Mouse (Mus musculus) mouse embryonic stem cell (cell line): ENCODE data around the gene Pnrc1.

Experiments
- in situ Hi-C, 2 experiments: fragments of 300-500 bp; cut with MboI; formaldehyde crosslinking; loops; 1 replicate in 1 of 2; 3 replicates in 1 of 2; pipeline ENCODE4 v1.14.3; 2019 to 2020; ENCODE audit warnings: low sequenced_read_pairs in 2 of 2, low pct_unique_long_range_greater_than_20kb in 1 of 2, mixed read lengths in 1 of 2; ENCODE audit not compliant: unreplicated experiment in 1 of 2

Gene Pnrc1

DNA sequence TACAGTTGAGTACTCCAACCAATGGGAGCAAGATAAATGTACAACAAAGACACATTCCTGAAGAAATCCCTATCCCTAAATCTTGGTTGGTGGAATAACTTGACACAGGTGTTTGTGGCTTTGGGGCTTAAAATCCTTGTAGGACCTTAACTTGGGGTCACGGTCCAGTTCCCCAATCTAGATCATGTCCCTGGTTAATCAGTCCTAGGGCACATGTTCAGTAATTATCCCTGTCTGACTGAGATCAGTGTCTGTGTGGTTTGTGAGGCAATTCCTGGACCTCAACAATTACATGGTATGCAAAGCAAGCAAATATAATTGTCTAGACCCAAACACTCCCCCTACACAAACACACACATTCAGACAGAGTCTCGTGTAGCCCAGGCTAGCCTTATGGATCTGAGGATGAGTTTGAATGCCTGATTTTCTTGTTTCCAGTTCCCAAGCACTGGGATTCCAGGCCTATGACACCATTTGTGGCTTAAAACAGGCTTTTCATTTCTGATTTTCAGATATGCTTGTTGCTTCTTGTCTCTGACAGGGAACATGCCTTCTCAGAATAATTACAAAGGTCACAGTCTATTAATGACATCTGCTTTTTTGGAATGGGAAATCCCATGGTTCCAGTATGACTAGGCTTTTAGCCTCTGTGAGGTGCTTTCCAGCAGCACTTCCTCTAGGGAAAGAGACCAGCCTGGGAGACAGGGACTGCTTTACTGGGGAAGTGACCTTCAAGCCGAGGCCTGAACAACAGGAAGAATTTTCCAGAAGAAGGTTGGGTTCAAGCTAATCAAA lies 7.9 kb downstream of the Pnrc1 start:
- in situ Hi-C loops = loop anchor here (25.0 kb wide), 3 partner anchors 145 to 695 kb away; partner anchors contain the start of genes Casp8ap2 (in 1 of the 2), Gabrr1 (in 1 of the 2) and Gja10 (in 1 of the 2)

DNA sequence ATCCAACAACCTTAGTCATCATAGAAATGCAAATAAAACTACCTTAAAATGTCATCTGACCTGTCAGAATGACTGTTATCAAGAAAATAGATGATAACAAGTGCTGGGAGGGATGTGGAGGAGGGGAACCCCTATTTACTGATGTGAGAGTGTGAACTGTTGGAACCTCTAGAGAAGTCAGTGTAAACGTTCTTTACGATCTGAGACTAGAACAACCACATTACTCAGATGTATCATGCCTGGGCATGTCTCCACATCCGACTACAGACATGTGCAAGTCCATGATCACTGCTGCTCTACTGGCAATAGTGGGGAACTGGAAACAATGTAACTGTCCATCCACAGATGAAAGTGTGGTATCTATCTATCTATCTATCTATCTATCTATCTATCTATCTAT lies 16.5 kb downstream of the Pnrc1 start:
- in situ Hi-C loops = no loop called here

DNA sequence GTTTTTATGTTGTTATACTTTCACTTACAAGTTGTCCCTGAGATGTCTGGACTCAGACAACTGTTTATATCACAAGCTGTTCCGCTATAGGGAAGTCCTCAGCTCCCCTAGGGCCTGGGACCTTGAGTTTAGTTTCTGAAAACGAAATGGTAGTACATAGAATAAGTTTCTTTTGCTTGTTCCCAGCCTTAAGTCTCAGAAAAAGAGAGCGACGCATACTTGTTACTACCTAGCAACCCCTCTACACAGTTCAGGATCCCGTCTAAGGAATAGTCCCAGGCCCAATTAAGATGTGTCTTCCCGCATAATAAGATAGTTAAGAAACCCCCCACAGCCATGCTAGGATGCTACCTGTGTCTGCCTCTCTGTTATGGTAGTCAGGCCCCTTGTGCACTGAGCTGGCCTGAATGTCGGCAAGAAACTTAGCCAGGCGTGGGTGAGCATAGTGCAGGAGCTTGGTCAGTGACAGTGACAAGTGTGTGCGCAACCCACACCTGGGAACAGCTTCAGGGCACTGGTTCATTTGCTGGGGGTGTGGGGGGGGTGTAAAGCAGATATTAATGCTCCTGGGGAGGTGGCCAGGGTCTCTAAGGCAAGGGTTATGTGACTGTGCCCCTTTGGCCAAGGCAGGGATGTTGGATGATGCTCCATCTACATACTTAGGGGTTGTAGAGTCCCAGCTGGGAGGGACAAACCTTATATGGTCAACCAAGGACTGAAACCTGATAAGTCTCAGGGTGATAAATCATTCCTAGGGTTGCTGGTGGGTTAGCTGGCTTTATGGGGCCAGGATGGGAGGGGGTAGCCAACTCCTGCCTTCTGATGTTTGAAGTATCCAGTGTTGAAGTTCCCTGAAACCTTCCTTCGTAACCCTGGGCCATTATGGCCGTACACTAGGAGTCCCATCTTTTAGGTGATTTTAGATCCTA lies 19.3 kb downstream of the Pnrc1 start:
- in situ Hi-C loops = no loop called here

DNA sequence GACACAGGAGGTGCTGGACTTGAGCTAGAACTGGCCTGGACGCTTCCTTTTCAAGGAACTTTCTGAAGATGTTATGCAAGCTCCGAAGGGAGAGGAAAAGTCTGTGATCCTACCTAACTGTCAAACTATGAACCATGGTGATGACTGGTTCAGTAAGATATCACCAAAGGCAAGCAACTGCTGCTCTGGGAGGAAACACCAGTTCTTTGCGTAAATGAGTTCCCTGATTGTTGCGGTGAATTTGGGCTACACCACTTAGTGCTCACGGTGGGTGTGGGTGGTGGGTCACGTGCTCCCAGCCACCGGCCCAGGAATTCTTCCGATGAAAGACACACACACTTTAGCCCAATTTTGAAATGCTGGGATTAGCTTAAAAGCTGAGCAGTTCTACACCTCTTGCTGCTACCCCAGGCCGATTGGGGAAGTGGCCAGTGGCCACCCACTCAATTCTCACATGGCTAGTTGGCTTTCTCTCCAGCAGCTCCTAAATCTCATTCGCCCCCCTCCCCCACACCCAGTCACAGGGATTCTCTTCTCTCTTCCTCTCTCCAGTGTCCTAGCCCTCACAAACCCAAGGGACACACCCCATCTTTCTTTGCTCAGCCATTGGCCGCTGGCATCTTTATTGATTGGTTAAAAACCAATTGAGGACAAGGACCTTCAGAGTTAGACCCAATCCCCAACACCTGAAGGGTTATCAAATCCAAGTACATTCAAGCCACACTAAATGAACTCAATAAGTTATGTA lies 24.8 kb downstream of the Pnrc1 start:
- in situ Hi-C loops = no loop called here

DNA sequence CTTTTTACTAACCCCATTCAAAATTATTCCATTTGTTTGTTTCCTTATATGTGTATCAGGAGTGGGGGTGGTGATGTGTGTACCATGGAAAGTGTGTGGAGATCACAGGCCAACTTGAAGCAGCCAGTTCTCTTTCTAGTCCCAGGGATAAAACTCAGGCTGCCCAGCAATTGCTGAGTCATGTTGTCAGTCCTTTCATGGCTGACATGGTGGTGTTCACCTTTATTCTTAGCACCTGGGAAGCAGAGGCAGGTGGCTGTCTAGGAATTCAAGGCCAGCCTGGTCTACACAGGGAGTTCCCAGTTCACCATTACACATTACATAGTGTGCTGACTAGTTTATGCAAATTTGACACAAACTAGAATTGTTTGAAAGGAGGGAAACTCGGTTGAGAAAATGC lies 27.1 kb downstream of the Pnrc1 start:
- in situ Hi-C loops = no loop called here

DNA sequence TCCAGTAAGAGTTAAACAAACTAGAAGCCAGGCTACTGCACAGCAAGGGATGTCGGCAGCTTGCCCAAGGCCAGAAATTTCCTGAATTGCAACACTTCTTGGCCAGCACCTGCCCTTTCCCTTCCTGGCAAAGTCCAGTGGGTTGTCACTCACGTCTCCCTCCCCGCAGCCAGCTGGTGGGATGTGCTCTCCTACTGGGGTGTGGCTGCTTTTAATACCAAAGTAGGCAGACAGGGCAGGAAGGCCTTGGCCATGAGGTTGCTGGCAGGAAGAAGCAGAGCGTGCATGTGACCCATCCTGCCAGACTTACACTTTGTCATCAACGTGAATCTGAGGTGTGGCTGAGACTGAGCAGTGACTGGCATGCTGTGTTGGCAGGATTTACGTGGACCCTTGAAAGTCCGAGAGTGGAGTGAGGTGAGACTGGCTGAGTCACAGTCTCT lies 28.6 kb downstream of the Pnrc1 start:
- in situ Hi-C loops = no loop called here

DNA sequence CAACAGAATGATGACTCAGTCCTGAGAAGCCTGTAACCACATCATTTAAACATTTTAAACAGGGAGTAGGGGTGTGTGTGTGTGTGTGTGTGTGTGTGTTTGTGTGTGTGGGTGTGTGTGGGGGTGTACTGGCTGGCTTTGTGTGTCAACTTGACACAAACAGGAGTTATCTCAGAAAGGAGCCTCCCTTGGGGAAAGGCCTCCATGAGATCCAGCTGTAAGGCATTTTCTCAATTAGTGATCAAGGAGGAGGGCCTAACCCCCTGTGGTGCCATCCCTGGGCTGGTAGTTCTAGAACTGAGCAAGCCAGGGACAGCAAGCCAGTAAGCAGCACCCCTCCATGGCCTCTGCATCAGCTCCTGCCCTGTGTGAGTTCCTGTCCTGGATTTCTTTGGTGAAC lies 29.7 kb downstream of the Pnrc1 start:
- in situ Hi-C loops = no loop called here

DNA sequence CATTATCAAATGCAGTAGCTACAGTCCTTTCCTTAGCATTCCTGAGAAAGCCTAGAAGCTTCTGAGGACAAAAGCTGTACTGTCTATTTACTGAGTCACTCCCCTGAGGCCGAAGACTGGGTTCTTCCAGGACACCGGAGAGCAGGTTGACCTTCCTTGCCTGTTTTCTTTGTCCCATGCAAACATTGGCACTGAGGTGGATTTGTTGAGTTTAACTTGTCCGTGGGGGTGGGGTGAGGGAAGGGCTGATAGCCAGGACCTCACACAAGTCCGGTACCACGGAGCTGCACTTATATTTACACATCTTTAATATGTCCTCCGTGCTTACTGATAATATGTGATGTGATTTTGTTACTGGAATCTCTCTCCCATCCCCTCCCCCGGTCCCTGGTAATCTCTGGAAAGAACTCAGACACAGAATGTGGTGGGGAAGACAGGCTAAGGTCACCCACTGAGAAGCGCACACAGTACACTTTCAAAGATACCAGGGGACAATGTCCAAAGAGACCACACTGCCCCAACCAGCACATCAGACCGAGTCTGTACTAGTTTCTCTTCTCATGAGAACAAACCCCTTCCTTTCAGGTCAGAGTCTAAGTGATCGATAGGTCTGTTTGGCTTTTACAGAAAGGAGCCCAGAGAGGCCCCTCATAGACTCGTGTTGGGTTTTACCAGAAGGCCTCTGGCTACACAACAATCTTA lies 32.5 kb downstream of the Pnrc1 start:
- in situ Hi-C loops = no loop called here

DNA sequence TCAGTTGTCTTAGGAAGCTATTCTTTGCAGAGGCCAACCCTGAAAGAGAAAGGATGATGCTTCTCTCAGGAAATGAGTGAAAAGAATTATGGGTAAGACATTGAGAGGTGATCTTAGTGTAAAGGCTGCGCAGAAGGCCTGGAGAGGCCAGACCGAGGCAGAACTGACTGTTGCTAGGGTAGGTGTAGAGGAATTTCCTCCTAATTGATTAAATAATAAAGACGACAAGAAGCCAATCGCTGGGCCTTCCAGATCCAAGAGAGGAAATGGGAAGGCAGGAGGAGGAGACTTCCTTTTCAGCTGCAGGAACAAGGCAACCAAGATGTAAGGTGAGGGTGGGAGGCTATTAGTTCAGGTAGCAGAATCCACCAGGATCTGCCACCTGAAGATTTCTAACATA lies 35.3 kb downstream of the Pnrc1 start:
- in situ Hi-C loops = no loop called here

DNA sequence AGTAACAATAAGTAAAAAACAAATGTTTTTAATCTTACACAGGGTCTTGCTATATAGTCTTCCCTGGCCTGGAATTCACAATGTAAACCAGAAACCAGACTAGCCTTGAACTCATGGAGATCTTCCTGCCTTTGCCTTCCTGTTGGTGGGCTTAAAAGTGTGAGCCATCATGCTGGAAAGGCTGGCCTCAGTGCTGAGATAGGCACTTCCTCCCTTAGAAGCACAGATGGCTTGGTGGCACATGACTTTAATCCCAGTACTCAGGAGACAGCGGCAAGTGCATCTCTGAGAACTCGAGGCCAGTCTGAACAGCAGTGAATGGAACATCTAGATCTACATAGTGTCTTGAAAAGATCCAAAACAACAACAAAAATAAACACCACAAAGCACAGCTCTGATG lies 39.1 kb downstream of the Pnrc1 start:
- in situ Hi-C loops = no loop called here

DNA sequence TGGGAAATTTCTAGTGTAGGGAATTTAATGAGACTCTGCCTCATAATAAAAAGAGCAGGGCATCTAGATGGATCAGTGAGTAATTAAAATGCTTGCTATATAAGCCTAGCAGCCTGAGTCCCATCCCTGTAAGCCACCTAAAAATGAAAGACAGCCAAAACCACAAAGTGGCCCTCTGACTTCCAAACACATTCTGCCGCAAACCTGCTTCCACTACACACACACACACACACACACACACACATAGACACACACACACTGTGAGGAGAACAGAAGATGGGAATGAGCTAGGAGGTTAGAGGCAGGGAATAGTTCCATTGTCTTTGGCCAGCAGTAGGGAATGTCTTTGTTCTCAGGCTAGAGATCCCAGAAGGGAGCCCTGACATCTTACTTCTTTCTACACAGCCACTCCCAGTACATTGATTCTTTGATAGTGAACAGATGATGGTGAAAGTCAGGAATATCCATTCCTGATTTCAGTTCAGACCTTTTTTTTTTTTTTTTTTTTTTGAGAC lies 40.2 kb downstream of the Pnrc1 start:
- in situ Hi-C loops = no loop called here

DNA sequence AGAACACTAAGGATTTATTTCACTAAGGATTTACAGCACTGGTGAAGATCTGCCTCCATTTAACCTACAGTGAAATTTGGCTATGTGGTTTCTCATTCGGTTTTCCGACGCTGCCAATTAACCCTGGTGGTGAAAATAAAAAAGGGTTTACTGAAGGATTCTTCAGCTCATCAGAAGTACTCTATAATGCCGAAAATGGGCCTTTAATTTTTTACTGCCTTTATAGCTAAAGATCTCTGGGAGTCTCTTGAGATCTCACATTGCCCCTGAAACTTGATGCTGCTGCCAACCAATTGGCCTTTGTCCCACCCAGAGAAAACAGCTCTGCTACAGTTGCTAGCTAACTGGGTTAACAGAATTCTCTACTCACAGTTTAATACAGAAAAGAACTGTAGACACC lies 41.0 kb downstream of the Pnrc1 start:
- in situ Hi-C loops = no loop called here

DNA sequence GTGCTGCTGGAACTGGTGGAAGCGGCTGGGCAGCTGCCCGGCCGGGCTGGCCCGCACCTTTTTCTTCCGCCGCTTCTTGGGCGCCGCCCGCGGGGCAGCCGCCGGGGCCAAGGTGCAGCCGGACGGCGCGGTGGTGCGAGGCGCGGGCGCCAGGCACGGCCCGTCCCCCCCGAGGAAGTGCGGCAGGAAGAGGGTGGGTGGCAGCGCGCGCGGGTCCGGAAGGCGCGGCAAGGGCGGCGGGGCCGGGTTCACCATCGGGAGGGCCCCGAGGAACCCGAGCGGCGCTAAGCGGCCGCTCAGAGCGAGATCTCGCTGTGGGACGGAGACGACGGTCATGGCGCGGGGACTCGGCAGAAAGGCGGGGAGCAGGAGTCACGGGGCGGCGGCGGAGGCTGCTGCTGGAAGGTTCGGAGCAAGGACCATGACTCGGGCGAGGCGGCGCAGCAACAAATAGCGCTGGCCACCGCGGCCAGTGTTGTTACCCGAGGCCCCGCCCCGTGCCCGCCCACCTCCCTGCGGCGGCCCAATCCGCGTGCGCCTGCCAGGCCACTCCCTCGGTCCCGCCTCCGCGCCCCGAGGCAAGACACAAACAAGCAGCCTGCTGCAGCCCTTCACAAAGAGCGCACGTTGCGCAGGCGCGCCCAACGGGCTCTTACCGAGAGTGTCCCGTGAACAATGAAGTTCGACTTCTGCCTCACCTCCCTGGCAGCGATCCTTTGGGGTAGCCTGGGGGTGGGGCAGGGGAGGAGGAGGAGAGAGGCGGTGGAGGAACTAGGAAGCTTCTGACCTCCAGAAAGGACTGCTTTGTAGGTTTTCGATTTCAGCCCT lies 41.7 kb downstream of the Pnrc1 start:
- in situ Hi-C loops = no loop called here

DNA sequence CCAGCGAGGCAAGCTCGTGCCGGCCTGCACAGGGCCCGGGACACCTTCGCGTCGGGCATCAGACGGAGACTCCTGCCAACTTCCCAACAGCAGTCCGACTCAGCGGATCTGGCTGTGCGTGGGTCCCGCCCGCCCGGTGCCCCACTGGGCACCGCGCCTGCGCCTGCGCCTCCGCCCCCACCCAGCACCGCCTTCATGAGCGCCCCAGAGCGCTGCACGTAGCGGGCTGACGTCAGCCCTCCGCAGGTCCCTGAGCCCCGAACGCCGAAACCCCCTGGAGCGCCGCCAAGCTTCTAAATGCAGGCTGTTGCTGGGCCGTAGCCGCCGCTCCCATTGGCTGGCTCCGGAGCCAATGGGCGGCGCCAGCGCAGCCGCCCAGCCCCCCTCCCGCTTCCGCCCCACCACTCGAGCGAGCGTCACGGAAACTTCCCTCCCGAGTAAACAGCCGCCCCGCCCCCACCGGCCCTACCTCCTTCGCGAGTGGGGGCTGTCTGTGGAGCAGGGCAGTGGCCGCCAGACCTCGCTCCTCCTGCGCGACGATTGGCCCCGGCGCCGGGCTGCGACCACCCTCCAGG lies 42.4 kb downstream of the Pnrc1 start:
- in situ Hi-C loops = no loop called here

DNA sequence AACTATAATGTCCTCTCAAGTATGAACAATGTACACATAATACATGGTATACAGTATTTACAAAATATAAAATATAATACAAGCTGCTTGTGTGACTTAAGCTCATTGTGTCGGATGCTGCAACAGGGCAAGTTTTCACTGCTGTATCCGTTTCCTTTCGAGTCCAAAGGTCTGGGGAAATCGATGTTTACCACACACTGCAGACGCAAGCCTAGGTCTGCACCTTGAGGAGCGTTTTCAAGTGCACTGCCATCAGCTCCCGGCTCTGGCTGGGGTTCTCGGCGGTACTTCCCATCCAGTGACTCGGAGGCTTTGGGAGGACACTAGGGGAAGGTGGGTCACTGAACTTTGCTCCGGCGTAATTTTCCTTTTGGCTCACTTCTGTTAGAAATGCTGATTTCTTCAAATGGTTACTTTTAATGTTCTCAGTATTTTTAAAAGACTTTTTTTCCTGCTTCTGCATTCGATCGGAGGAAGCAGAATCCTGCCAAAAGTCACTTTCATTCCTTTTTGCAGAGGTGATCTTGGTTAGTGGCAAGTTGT lies 44.0 kb downstream of the Pnrc1 start:
- in situ Hi-C loops = no loop called here

DNA sequence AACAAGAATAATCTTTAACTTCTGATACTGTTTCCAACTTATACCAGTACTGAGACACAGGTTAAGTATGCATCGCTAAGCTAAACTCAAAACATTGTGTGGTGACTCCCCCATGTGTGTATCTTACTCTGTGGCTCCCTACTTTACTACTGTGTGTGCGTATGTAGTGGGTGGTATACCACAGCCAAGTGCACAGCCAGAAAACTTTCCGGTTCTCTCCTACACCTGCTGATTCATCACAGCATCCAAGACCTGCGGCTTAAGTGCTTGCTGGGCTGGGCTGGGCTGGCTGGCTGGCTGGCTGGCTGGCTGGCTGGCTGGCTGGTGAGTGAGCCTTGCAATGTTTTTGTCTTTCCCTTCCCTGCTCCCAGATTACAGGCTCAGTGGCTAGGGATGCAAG lies 46.0 kb downstream of the Pnrc1 start:
- in situ Hi-C loops = no loop called here
